In the genomic region with DNA sequence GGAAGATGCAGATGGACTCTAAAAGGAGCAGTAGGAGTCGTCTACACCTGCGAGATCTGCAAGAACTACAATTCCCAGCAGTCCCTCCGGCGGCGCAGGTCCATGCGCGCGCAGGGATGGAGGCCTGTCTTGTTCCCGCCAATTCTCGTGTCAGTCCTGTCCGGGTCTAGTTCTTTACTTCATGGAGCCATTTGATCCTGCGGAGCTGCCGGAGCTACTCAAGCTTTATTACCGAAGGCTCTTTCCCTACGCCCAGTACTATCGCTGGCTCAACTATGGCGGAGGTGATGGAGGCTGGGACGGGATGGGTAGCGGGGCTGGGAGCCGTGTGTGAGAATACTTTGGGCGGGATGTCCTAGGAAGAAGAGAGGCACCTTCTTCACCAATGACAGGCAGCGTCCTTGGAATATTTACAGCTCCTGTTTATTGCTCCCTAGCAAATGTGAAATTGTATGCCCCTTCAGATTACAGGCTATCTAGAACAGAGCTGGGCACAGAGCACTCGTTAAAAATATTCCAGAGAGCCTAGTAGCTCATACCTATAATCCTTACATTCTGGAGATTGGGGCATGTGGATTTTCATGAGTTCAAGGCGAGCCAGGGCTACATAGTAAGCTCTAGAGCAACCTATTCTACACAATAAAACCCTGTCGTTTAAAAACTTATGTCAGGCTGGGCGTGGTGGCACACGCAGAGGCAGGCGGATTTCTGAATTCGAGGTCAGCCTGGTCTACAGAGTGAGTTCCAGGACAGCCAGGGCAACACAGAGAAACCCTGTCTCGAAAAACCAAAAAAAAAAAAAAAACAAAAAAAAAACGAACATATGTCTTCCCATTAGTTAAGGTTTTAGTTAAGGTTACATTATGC, we compare ENCODE assay signal across 8 mouse cellular contexts. TPM values are rescaled to one million over a fixed set of nuclear protein-coding genes. Genes with fewer than 3 reads are reported as not detected.
DNase-seq lines count a peak whose midpoint lies in the region; ATAC-seq lines count a peak whose summit lies in the region.

Gene Prim1, plus strand, starts transcription at position 101 of the 867 bp plus-strand sequence.

- H3K27ac ChIP-seq in intestine, embryonic 15.5 days, result peak within 1 kb of the TSS; percentile 79
- no peak within 1 kb of the TSS for H3K27ac ChIP-seq in midbrain, embryonic 11.5 days (ENCODE audit: low read depth, low read length)

- H3K9me3 ChIP-seq in intestine, embryonic 15.5 days, result no peaks in the 10 kb centered on the region
- H3K9me3 ChIP-seq in midbrain, embryonic 11.5 days (ENCODE audit: control insufficient read depth, low read length), result no peaks in the 10 kb centered on the region

- 0 out of 2 replicates have a peak, but pooled peaks cover 2% of the 10 kb centered on the region for H3K4me1 ChIP-seq in intestine, embryonic 15.5 days (replicated peaks)
- H3K4me1 ChIP-seq in midbrain, embryonic 11.5 days (ENCODE audit: control insufficient read depth, insufficient read depth, low read length), result 0 out of 2 replicates have a peak, but pooled peaks cover 3% of the 10 kb centered on the region

- peak; percentile 83 for DNase-seq in adrenal gland, adult 2 months
- DNase-seq in embryo, embryonic 10.5 days (ENCODE audit: low spot score), result peak; percentile 93
- DNase-seq in gastrocnemius, postnatal 25 days, result peak; percentile 63
- peak; percentile 85 for DNase-seq in left cerebral cortex, postnatal 4 days
- peak; percentile 98 for DNase-seq in midbrain, embryonic 11.5 days (ENCODE audit: low spot score, missing footprints)
- DNase-seq in right cerebral cortex, postnatal 4 days, result peak; percentile 79
- DNase-seq in yolk sac, embryonic 10.5 days (ENCODE audit: low spot score), result peak; percentile 92

- peak; percentile 98 for ATAC-seq in intestine, embryonic 15.5 days
- ATAC-seq in midbrain, embryonic 11.5 days (ENCODE audit: low FRiP score), result peak; percentile 94

- H3K9ac ChIP-seq in intestine, embryonic 15.5 days, result peak within 1 kb of the TSS; percentile 56
- peak within 1 kb of the TSS; percentile 83 for H3K9ac ChIP-seq in midbrain, embryonic 11.5 days (ENCODE audit: low read length)

- no peaks in the 10 kb centered on the region for H3K27me3 ChIP-seq in intestine, embryonic 15.5 days (replicated peaks)
- H3K27me3 ChIP-seq in midbrain, embryonic 11.5 days (ENCODE audit: control insufficient read depth, insufficient read depth, low read length), result no peaks in the 10 kb centered on the region

- WGBS in intestine, embryonic 15.5 days, result 5% methylated on average over 31 of the region's 31 CpGs
- 7% methylated on average over 31 of the region's 31 CpGs for WGBS in midbrain, embryonic 11.5 days

- H3K4me2 ChIP-seq in intestine, embryonic 15.5 days (replicated peaks), result peak within 1 kb of the TSS; percentile 71
- peak within 1 kb of the TSS; percentile 62 for H3K4me2 ChIP-seq in midbrain, embryonic 11.5 days

- intact Hi-C loops in left cerebral cortex, postnatal 4 days (cut with DNase I), result no loop called here

- peaks cover 11% of the 10 kb centered on the region for H3K36me3 ChIP-seq in intestine, embryonic 15.5 days
- H3K36me3 ChIP-seq in midbrain, embryonic 11.5 days (ENCODE audit: control insufficient read depth, insufficient read depth, low read length), result 0 out of 2 replicates have a peak, but pooled peaks cover 9% of the 10 kb centered on the region

- peak within 1 kb of the TSS; percentile 62 for H3K4me3 ChIP-seq in intestine, embryonic 15.5 days (replicated peaks)
- peak within 1 kb of the TSS; percentile 72 for H3K4me3 ChIP-seq in midbrain, embryonic 11.5 days (ENCODE audit: low read depth, low read length)

RNA-seq across cellular contexts. Expression of gene Prim1, which starts in this region (rescaled TPM):
- total RNA-seq in adrenal gland, adult 2 months (2021), result 1 to 10 TPM; 2.3 to 4.4 TPM
- 0.26 and 0.56 TPM in 2 replicates for polyA plus RNA-seq in adrenal gland, adult 2 months (2012; rRNA removed)
- 1 to 10 TPM in 1 of 2 experiments, under 1 TPM in 1; 0.51 to 1.0 TPM for total RNA-seq in gastrocnemius, postnatal 25 days (2021)
- 67.9 and 73.0 TPM in 2 replicates for polyA plus RNA-seq in intestine, embryonic 15.5 days (2015; fragmentation: Nextera tagmentation; extraction: Ambion mirVana)
- 10 to 100 TPM; 19.9 to 23.8 TPM for total RNA-seq in left cerebral cortex, postnatal 4 days (2021)
- polyA plus RNA-seq in midbrain, embryonic 11.5 days (2014; fragmentation: Nextera tagmentation; extraction: Ambion mirVana), result 106 and 107 TPM in 2 replicates

Comparison
In these comparisons a context has a peak if more than half of its experiments do, and no peak if none do; other contexts are left out.
1. RNA of gene Prim1 (polyA plus RNA-seq): 106 to 107 TPM in midbrain, embryonic 11.5 days and 67.9 to 73.0 TPM in intestine, embryonic 15.5 days; 0.26 to 0.56 TPM in adrenal gland, adult 2 months; every median in the first group is over 10 times any median in the second.
2. Peak in every context shown above with its lines, with median percentiles within 50 percentile points of each other: DNase-seq.